Mouse (Mus musculus): ENCODE measurements at regions not wholly inside any gene's neighbourhood (a gene's known extent, or its start where the extent isn't known, plus 50 kb on each side); places are given as distances from the start of the nearest gene placed in this dataset.

GRCm38 (mm10) chr16:77393470-77393869, 208.4 kb downstream of the Gm11146 start:
- no peak for TF ChIP-seq CTCF (conservative IDR thresholded peaks at IDR 0.05; ENCODE audit: insufficient read depth, insufficient read length, low read depth, low read length)
- no peak for TF ChIP-seq POLR2A (IDR thresholded peaks at IDR 0.05; ENCODE audit: low read depth, low read length)

Data from kidney, adult 2 months (tissue).